Mouse (Mus musculus): Measurements from ENCODE around the gene Emp3.
A peak's percentile ranks its signal among the peaks of the same experiment; 100 is the strongest.
"Not testable (repeated sequence)": the region's sequence is repeated elsewhere in the genome, so short reads cannot be mapped to it uniquely, and the experiment has no call there.

Gene Emp3

GRCm38 (mm10) chr7:45916056-45917003, 4.9 kb downstream of the Emp3 start:
- DNase-seq (ENCODE audit: low read depth, low spot score): peak; percentile 53

DNA sequence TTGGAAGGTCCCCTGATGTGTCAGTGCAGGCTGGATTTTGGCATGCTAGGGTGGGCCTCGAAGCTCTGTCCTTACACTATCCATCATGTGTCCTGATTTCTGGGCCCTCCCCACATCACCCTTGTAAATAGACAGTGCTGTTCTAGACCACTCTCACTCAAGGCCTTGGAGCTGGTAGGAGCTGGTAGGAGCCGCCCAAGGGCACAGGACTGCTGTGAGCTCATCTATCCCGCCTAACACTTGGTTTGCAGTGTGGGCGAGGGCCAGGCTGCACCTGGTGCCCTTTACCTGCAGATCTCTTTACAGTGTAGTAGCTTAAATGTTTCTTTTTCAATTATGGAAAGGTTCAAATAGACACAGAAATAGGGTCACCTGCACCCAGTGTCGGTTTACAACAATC, 6.2 kb downstream of the Emp3 start:
- DNase-seq (ENCODE audit: low read depth, low spot score): no peak

DNA sequence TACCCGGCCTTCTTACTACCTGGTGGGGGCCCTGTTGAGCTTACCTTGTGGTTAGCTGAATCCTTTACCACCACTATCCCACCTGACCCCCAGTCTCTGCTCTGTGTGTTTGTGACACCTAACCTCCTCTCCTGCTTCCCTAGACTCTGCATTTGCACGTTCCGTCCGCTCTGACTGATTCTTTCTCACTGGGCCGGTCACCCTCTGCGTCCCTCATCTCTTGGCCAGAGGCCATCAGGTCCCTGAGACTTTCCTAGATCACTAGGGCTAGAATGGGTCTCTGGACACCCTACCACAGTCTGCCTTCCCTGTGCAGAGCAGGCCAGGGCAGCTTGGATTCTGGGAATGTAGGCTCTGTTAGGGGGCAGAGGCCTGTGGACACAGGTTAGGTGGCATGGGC, 7.1 kb downstream of the Emp3 start:
- DNase-seq (ENCODE audit: low read depth, low spot score): no peak

GRCm38 (mm10) chr7:45909145-45909544, 12.1 kb downstream of the Emp3 start:
- DNase-seq (ENCODE audit: low read depth, low spot score): no peak

DNA sequence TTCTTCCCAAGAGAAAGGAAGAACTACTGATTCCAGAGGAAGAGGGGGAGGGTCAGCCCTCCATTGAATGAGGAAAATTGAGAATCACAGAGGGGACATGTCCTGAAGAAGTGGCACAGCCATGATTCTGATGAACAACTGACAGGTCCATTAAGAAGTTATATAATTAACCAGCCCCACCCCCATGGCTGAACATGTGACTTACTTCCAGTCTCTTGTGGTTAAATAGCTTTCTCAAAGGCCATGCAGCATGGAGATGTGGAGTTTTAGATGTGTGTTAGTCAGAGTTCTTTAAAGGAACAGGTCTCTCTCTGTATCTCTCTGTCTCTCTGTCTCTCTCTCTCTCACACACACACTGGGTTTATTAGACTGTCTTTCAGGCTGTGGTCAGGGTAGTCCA, 12.8 kb downstream of the Emp3 start:
- no peak for DNase-seq (ENCODE audit: low read depth, low spot score)

DNA sequence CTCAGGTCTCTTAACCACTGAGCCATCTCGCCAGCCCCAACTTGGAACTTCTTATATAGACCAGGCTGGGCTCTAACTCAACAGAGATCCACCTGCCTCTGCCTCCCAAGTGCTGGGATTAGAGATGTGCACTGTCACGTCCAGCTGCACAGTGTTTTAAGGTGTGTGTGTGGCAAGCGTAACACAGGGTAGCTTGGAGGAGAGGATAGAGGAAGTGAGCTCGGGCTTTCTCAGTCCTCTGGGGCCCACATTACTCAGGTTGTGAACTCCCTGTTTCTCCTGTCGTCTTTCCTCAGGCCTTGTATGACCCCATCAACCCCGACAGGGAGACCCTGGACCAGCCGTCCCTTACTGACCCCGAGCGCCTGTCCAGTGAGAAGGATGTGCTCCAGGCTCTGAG, 14.6 kb downstream of the Emp3 start:
- DNase-seq (ENCODE audit: low read depth, low spot score): no peak

- DNase-seq (ENCODE audit: low read depth, low spot score): no peak
Observed at GRCm38 (mm10) chr7:45902481-45903002, 18.7 kb downstream of the Emp3 start.

GRCm38 (mm10) chr7:45901562-45901961, 19.6 kb downstream of the Emp3 start:
- no peak for DNase-seq (ENCODE audit: low read depth, low spot score)

- DNase-seq (ENCODE audit: low read depth, low spot score): not testable (repeated sequence)
Observed at GRCm38 (mm10) chr7:45898125-45898524, 23.1 kb downstream of the Emp3 start.

GRCm38 (mm10) chr7:45897258-45897757, 23.9 kb downstream of the Emp3 start:
- DNase-seq (ENCODE audit: low read depth, low spot score): no peak

DNA sequence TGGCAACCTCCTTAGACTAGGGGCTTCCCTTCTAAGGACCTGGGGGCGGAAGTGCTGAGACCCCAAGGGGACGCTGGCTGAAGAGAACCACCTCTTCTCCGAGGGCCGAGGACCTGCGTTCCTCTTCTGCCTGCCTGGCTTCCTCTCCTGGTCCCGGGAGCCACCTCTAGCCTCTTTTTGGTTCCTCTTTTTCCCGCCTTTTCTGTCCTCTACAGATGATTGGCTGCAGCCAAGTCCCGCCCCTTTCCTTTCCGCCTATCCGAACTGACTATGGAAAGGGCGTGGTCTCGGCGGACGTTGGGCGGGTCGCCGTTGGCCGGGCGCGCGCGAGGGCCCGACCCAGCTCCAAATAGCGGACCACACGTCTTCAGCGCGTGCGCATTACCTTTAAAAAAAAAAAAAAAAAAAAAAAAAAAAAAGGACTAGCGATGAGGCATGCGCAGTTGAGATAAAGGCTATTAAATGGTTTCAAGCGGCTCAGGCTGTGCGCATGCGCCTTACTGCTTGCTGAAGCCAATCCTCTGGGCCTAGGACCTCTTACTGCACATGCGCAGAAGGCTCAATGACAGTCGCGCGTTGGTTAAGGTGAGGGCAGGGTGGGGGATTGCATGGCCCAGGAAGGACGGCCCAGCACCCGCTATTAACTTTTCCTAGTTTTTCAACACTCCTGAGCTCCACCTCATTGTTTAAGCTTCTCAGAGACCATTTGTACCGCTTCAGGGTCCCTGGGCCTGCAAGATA, 24.5 kb downstream of the Emp3 start, which contains the start of the genes Syngr4 and Tmem143:
Gene Syngr4, minus strand, starts transcription at position 198 of the 741 bp plus-strand sequence.
Gene Tmem143, plus strand, starts transcription at position 425 of the 741 bp plus-strand sequence.
- peak; percentile 99 for DNase-seq (ENCODE audit: low read depth, low spot score)

GRCm38 (mm10) chr7:45895931-45896516, 25.2 kb downstream of the Emp3 start:
- no peak for DNase-seq (ENCODE audit: low read depth, low spot score)

- no peak for DNase-seq (ENCODE audit: low read depth, low spot score)
Observed at GRCm38 (mm10) chr7:45892651-45893050, 28.6 kb downstream of the Emp3 start.

DNA sequence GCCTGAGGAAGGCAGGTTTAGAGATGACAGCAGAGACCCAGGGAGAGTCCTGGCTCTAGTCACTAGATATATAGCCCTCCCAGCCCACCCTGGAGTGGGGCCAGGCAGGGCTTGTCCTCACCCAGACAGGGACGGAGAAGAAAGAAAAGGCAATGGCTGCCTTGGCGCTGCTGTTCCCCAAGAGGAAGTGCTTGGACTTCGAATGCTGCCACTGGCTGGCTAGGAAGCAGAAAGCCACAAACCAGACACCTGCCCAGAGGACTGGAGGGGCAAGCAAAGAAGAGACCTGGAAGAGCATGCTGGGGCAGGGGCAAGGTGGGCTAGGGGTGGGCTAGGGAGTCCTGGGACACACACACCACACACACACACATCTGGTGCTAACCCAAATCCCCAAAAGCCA, 34.0 kb downstream of the Emp3 start:
- no peak for DNase-seq (ENCODE audit: low read depth, low spot score)

DNA sequence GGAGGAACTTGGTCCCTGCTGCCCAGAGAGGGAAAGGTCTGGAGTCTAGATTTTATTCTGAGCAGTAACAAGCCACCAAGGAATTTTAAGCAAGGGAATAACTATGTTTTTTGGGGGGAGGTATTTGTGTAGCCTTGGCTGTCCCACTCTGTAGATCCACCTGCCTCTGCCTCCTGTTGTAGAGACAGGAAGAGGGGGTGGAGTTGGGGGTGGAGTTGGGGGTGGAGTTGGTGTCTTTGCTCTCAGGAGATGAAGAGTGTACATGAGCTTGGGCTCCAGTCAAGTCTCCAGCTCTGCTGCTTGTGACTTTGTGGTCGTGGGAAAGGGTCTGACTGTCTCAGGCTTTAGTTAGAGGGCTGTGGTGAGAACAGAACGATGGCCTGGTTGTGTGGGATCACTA, 40.2 kb downstream of the Emp3 start:
- no peak for DNase-seq (ENCODE audit: low read depth, low spot score)

- no peak for DNase-seq (ENCODE audit: low read depth, low spot score)
Observed at GRCm38 (mm10) chr7:45880531-45880930, 40.7 kb downstream of the Emp3 start.

DNA sequence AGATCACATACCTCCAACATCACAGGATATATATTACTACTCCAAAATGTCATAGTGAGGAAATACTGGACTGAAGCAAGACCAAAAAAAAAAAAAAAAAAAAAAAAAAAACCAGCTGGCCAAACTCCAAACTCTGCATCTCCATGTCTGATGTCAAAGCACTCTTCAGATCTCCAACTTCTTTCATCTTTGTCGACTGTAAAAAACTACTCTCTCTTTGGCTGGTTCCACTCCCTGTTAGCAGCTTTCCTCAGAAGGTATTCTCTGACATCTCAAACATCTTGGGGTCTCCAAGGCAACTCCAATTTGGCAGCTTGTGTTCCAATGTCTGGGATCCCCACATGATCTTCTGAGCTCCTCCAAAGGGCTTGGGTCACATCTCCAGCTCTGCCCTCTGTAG, 42.9 kb downstream of the Emp3 start, which contains the start of gene Grin2d:
Gene Grin2d, minus strand, starts transcription at position 101 of the 400 bp plus-strand sequence.
- not testable (repeated sequence) for DNase-seq (ENCODE audit: low read depth, low spot score)

- no peak for DNase-seq (ENCODE audit: low read depth, low spot score)
Observed at GRCm38 (mm10) chr7:45876895-45877294, 44.3 kb downstream of the Emp3 start.

DNA sequence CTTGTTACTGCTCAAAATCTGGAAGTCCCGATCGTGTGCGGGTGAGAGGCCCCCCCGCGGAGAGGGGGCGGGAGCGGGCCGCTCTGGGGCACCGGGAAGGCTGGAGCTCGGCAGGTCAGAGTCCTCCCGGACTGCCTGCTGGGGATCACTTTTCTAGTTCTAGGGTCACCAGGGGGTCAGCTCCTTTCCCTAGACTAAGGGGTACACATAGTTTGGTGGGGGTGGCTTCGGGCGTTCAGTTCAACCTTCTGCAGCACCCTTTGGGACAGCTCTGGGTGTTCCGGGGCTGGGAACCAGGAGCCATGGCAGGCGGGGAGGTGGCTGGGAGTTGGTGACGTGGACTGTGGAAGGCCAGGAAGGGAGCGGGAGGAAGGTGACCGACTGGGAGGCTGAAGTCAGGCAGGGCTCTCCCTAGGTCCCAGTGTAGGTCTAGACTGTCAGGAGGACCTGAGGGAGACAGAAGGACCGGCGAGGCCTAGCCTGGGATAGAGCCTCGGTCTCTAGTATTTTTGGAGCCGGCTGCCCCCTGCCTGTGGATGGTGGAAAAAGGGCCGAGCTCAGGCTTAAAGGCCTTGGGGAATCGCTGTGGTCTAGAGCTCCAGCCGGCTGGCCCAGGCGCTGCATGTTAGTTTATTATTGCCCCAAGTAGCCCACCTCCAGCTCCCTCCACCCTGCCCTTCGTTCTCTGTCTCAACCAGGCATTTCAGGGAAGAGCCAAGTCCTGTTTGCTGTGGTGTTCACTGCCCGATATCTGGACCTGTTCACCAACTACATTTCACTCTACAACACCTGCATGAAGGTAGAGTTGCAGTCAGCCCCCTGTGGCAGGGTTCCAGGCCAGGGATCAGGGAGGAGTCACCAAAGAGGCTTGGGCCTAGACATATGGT, 47.9 kb downstream of the Emp3 start:
- DNase-seq (ENCODE audit: low read depth, low spot score): peak; percentile 27

DNA sequence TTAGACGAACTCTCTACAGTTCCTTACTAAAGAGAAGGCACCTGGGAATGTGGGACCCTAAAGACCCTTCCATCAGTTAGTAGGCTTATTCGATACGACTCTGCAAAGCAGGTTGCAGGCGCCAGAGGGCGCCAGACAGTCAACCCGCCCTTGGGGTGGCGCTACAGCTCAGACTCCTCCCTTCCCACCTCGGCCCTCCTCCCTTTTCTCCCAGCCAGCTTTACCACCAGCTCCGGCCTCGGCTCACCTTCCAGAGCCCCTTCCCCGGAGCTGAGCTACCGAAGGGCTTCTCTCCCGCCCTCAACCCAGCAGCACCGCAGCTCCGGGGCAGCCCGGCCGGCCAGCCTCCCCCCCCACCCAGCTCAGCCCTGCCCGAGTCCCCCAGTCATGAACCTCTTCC, 48.6 kb downstream of the Emp3 start, which contains the start of gene Kdelr1:
Gene Kdelr1, plus strand, starts transcription at position 149 of the 400 bp plus-strand sequence.
- DNase-seq (ENCODE audit: low read depth, low spot score): peak; percentile 79
